Mouse (Mus musculus): Measurements from ENCODE around the gene Rhag.

- TF ChIP-seq CTCF (IDR thresholded peaks at IDR 0.05; ENCODE audit: borderline replicate concordance, insufficient read depth, low read length) (no peak), POLR2A (IDR thresholded peaks at IDR 0.05; ENCODE audit: low read depth, low read length) (no peak)
Observed at GRCm38 (mm10) chr17:40821477-40821876, 10.6 kb downstream of the Rhag start.
